10 mouse cellular contexts compared by ENCODE assay signal in genomic region chr11:96300354-96301063, GRCm38 (mm10). TPM values are rescaled to one million over a fixed set of nuclear protein-coding genes. Genes with fewer than 3 reads are reported as not detected.
A peak's percentile ranks its signal among the peaks of the same experiment; 100 is the strongest.
DNase-seq lines count a peak whose midpoint lies in the region; ATAC-seq lines count a peak whose summit lies in the region.
"Had no signal": no experiment of that assay in that cellular context is flagged by ENCODE, and none has a peak within 500 bp of the region (broad histone marks: within the 10 kb centered on the region; RNA-seq: fewer than 3 reads in every experiment).

No protein-coding gene starts in this region.

- H3K9me3 ChIP-seq in midbrain, embryonic 12.5 days = no peaks in the 10 kb centered on the region
- no peaks in the 10 kb centered on the region for H3K9me3 ChIP-seq in midbrain, embryonic 14.5 days (ENCODE audit: control insufficient read depth, low read length)
- H3K9me3 ChIP-seq in limb, embryonic 12.5 days = no peaks in the 10 kb centered on the region
- no peaks in the 10 kb centered on the region for H3K9me3 ChIP-seq in midbrain, embryonic 10.5 days (replicated peaks)

- H3K27me3 ChIP-seq in midbrain, embryonic 12.5 days = peaks cover 100% of the 10 kb centered on the region
- H3K27me3 ChIP-seq in midbrain, embryonic 14.5 days (ENCODE audit: control insufficient read depth, insufficient read depth, low read length) = peaks cover 100% of the 10 kb centered on the region
- H3K27me3 ChIP-seq in limb, embryonic 12.5 days = peaks cover 100% of the 10 kb centered on the region
- peaks cover 100% of the 10 kb centered on the region for H3K27me3 ChIP-seq in midbrain, embryonic 10.5 days (ENCODE audit: low read depth, poor library complexity, severe bottlenecking)

- 0 out of 2 replicates have a peak overlapping the region, but pooled peaks have one; percentile 2 for H3K4me3 ChIP-seq in midbrain, embryonic 12.5 days
- H3K4me3 ChIP-seq in midbrain, embryonic 14.5 days (replicated peaks; ENCODE audit: low read depth, low read length) = no peak overlapping the region
- peak overlapping the region; percentile 7; the same call in 1 of the 2 replicates for H3K4me3 ChIP-seq in limb, embryonic 12.5 days (replicated peaks)
- H3K4me3 ChIP-seq in midbrain, embryonic 10.5 days = no peak overlapping the region
- H3K4me3 ChIP-seq: myocyte had no signal

- no peak overlapping the region for H3K4me2 ChIP-seq in midbrain, embryonic 12.5 days (replicated peaks)
- H3K4me2 ChIP-seq in midbrain, embryonic 14.5 days (ENCODE audit: low read length) = no peak overlapping the region
- peak overlapping the region; percentile 17; the same call in 1 of the 2 replicates for H3K4me2 ChIP-seq in limb, embryonic 12.5 days

- peaks cover 12% of the 10 kb centered on the region; the same call in 1 of the 2 replicates for H3K4me1 ChIP-seq in midbrain, embryonic 12.5 days
- H3K4me1 ChIP-seq in midbrain, embryonic 14.5 days (ENCODE audit: control insufficient read depth, insufficient read depth, low read length) = no peaks in the 10 kb centered on the region
- H3K4me1 ChIP-seq in limb, embryonic 12.5 days (replicated peaks) = peaks cover 25% of the 10 kb centered on the region
- peaks cover 17% of the 10 kb centered on the region for H3K4me1 ChIP-seq in midbrain, embryonic 10.5 days

- peak; percentile 61 for DNase-seq in embryo, embryonic 10 days (ENCODE audit: low spot score)
- DNase-seq in embryo, embryonic 10.5 days (ENCODE audit: low spot score) = no peak
- DNase-seq in midbrain, embryonic 14.5 days = no peak
- DNase-seq in cerebellum, postnatal 4 days (ENCODE audit: low spot score in 2 of 2) = no peak
- DNase-seq in midbrain, embryonic 10.5 days (ENCODE audit: low spot score) = no peak
- DNase-seq: cerebellum, postnatal 25 days had no signal

- WGBS in midbrain, embryonic 12.5 days = 1% methylated on average over 35 of the region's 35 CpGs
- WGBS in midbrain, embryonic 14.5 days = 1% methylated on average over 35 of the region's 35 CpGs
- 1% methylated on average over 35 of the region's 35 CpGs for WGBS in limb, embryonic 12.5 days
- WGBS in midbrain, embryonic 10.5 days = under 1% methylated on average over 35 of the region's 35 CpGs

- no peak for ATAC-seq in midbrain, embryonic 12.5 days (ENCODE audit: low FRiP score, low read depth)
- ATAC-seq in midbrain, embryonic 14.5 days (ENCODE audit: low FRiP score, low TSS enrichment) = no peak
- no peak for ATAC-seq in limb, embryonic 12.5 days (ENCODE audit: insufficient number of reproducible peaks, insufficient read depth, low FRiP score, low TSS enrichment, low read depth)
- ATAC-seq in activated CD4-positive, CD25-positive, alpha-beta regulatory T cell, adult 4 months = no peak

- no peak overlapping the region for H3K9ac ChIP-seq in midbrain, embryonic 12.5 days (replicated peaks)
- H3K9ac ChIP-seq in midbrain, embryonic 14.5 days (replicated peaks; ENCODE audit: low read length) = no peak overlapping the region
- H3K9ac ChIP-seq in limb, embryonic 12.5 days (replicated peaks) = no peak overlapping the region

- H3K27ac ChIP-seq in midbrain, embryonic 12.5 days (replicated peaks) = no peak overlapping the region
- H3K27ac ChIP-seq in midbrain, embryonic 14.5 days (replicated peaks; ENCODE audit: low read depth, low read length) = no peak overlapping the region
- no peak overlapping the region for H3K27ac ChIP-seq in limb, embryonic 12.5 days
- no peak overlapping the region for H3K27ac ChIP-seq in midbrain, embryonic 10.5 days (replicated peaks)

- no peaks in the 10 kb centered on the region for H3K36me3 ChIP-seq in midbrain, embryonic 12.5 days
- no peaks in the 10 kb centered on the region for H3K36me3 ChIP-seq in midbrain, embryonic 14.5 days (ENCODE audit: control insufficient read depth, insufficient read depth, low read length)
- H3K36me3 ChIP-seq in limb, embryonic 12.5 days = no peaks in the 10 kb centered on the region
- H3K36me3 ChIP-seq in midbrain, embryonic 10.5 days = no peaks in the 10 kb centered on the region

RNA-seq across cellular contexts. Expression of gene Hoxb5, which starts 2.6 kb away (rescaled TPM):
- not detected in 2 replicates for polyA plus RNA-seq in midbrain, embryonic 12.5 days (2016; fragmentation: Nextera tagmentation; extraction: Ambion mirVana)
- not detected in 2 replicates for polyA plus RNA-seq in midbrain, embryonic 14.5 days (2014; fragmentation: Nextera tagmentation; extraction: Ambion mirVana)
- polyA plus RNA-seq in limb, embryonic 12.5 days (2016; fragmentation: Nextera tagmentation; extraction: Ambion mirVana) = 0.83 and 2.1 TPM in 2 replicates
- polyA plus RNA-seq in activated CD4-positive, CD25-positive, alpha-beta regulatory T cell, adult 4 months (2017; shearing (Covaris generic)) = not detected
- not detected in 2 replicates for polyA plus RNA-seq in midbrain, embryonic 10.5 days (2016; fragmentation: Nextera tagmentation; extraction: Ambion mirVana)
- polyA plus RNA-seq: myocyte had no signal

RNA-seq across cellular contexts. Expression of gene Hoxb6, which starts 8.2 kb away (rescaled TPM):
- polyA plus RNA-seq in midbrain, embryonic 12.5 days (2016; fragmentation: Nextera tagmentation; extraction: Ambion mirVana) = not detected in 2 replicates
- not detected in 2 replicates for polyA plus RNA-seq in midbrain, embryonic 14.5 days (2014; fragmentation: Nextera tagmentation; extraction: Ambion mirVana)
- 1.0 and 1.1 TPM in 2 replicates for polyA plus RNA-seq in limb, embryonic 12.5 days (2016; fragmentation: Nextera tagmentation; extraction: Ambion mirVana)
- polyA plus RNA-seq in activated CD4-positive, CD25-positive, alpha-beta regulatory T cell, adult 4 months (2017; shearing (Covaris generic)) = not detected
- not detected in 2 replicates for polyA plus RNA-seq in midbrain, embryonic 10.5 days (2016; fragmentation: Nextera tagmentation; extraction: Ambion mirVana)
- polyA plus RNA-seq: myocyte had no signal

RNA-seq across cellular contexts. Expression of gene Hoxb7, which starts 14.1 kb away (rescaled TPM):
- polyA plus RNA-seq in midbrain, embryonic 12.5 days (2016; fragmentation: Nextera tagmentation; extraction: Ambion mirVana) = not detected in 2 replicates
- not detected in 2 replicates for polyA plus RNA-seq in midbrain, embryonic 14.5 days (2014; fragmentation: Nextera tagmentation; extraction: Ambion mirVana)
- polyA plus RNA-seq in limb, embryonic 12.5 days (2016; fragmentation: Nextera tagmentation; extraction: Ambion mirVana) = 1.8 and 2.1 TPM in 2 replicates
- not detected for polyA plus RNA-seq in activated CD4-positive, CD25-positive, alpha-beta regulatory T cell, adult 4 months (2017; shearing (Covaris generic))
- polyA plus RNA-seq in midbrain, embryonic 10.5 days (2016; fragmentation: Nextera tagmentation; extraction: Ambion mirVana) = not detected in 2 replicates

RNA-seq across cellular contexts. Expression of gene Hoxb4, which starts 17.6 kb away (rescaled TPM):
- not detected in 2 replicates for polyA plus RNA-seq in midbrain, embryonic 12.5 days (2016; fragmentation: Nextera tagmentation; extraction: Ambion mirVana)
- polyA plus RNA-seq in midbrain, embryonic 14.5 days (2014; fragmentation: Nextera tagmentation; extraction: Ambion mirVana) = not detected in 2 replicates
- polyA plus RNA-seq in limb, embryonic 12.5 days (2016; fragmentation: Nextera tagmentation; extraction: Ambion mirVana) = 0.56 and 0.73 TPM in 2 replicates
- polyA plus RNA-seq in activated CD4-positive, CD25-positive, alpha-beta regulatory T cell, adult 4 months (2017; shearing (Covaris generic)) = 1 to 10 TPM in 1 of 2 experiments, under 1 TPM in 1; 0.98 to 1.1 TPM
- polyA plus RNA-seq in midbrain, embryonic 10.5 days (2016; fragmentation: Nextera tagmentation; extraction: Ambion mirVana) = not detected in 2 replicates
- polyA plus RNA-seq: myocyte had no signal

RNA-seq across cellular contexts. Expression of gene Hoxb8, which starts 18.8 kb away (rescaled TPM):
- not detected in 2 replicates for polyA plus RNA-seq in midbrain, embryonic 12.5 days (2016; fragmentation: Nextera tagmentation; extraction: Ambion mirVana)
- not detected in 2 replicates for polyA plus RNA-seq in midbrain, embryonic 14.5 days (2014; fragmentation: Nextera tagmentation; extraction: Ambion mirVana)
- 0.24 and 0.40 TPM in 2 replicates for polyA plus RNA-seq in limb, embryonic 12.5 days (2016; fragmentation: Nextera tagmentation; extraction: Ambion mirVana)
- not detected for polyA plus RNA-seq in activated CD4-positive, CD25-positive, alpha-beta regulatory T cell, adult 4 months (2017; shearing (Covaris generic))
- polyA plus RNA-seq in midbrain, embryonic 10.5 days (2016; fragmentation: Nextera tagmentation; extraction: Ambion mirVana) = not detected in 2 replicates

Comparison
In these comparisons a context has a peak if more than half of its experiments do, and no peak if none do; other contexts are left out.
1. H3K4me3 ChIP-seq: peak in midbrain, embryonic 12.5 days (single experiment) and limb, embryonic 12.5 days (single experiment); none in midbrain, embryonic 14.5 days (single experiment) and midbrain, embryonic 10.5 days (single experiment).